Mouse (Mus musculus) G1E (cell line): ENCODE data around the gene Arhgap24. TPM values are rescaled to one million over a fixed set of nuclear protein-coding genes. Genes with fewer than 3 reads are reported as not detected.

Experiments
- ATAC-seq: 2 replicates; pipeline ENCODE4 v1.8.0; 2016; ENCODE audit warnings: mild to moderate bottlenecking; ENCODE audit not compliant: insufficient number of reproducible peaks, poor library complexity, low FRiP score, severe bottlenecking; ENCODE audit errors: extremely low read depth
- DNase-seq: peaks from one replicate; pipeline ENCODE4 v3.0.0; 2012; ENCODE audit warnings: low spot score
- H3K27me3 ChIP-seq: 2 replicates; pipeline ENCODE4 v1.6.1; 2012; ENCODE audit warnings: mild to moderate bottlenecking, low read length, inconsistent platforms; ENCODE audit not compliant: insufficient read depth
- H3K36me3 ChIP-seq: replicated peaks from 2 replicates; pipeline ENCODE3; 2012; ENCODE audit warnings: mild to moderate bottlenecking, inconsistent platforms
- H3K4me1 ChIP-seq: 2 replicates; pipeline ENCODE4 v1.6.1; 2012; ENCODE audit warnings: low read depth, low read length, inconsistent platforms, mixed read lengths; ENCODE audit not compliant: insufficient read depth
- H3K4me3 ChIP-seq: 2 replicates; pipeline ENCODE4 v1.5.1; 2012; ENCODE audit warnings: low read depth, mild to moderate bottlenecking, inconsistent platforms, low read length, moderate library complexity, mixed read lengths
- H3K9me3 ChIP-seq: replicated peaks from 2 replicates; pipeline ENCODE4 v1.6.1; 2012; ENCODE audit warnings: inconsistent platforms
- CTCF ChIP-seq: IDR thresholded peaks from 2 replicates; pipeline ENCODE4 v1.5.1; 2012; ENCODE audit warnings: low read depth, low read length, inconsistent platforms, mixed read lengths
- GATA1 ChIP-seq: IDR thresholded peaks from 2 replicates; pipeline ENCODE4 v1.6.1; 2012; ENCODE audit warnings: borderline replicate concordance, low read length, inconsistent platforms, mixed read lengths
- GATA2 ChIP-seq: IDR thresholded peaks from 2 replicates; pipeline ENCODE4 v1.6.1; 2012; ENCODE audit warnings: low read depth, low read length, inconsistent platforms, borderline replicate concordance
- POLR2AphosphoS5 ChIP-seq: IDR thresholded peaks from 2 replicates; pipeline ENCODE4 v1.6.1; 2012; ENCODE audit warnings: low read depth, low read length, inconsistent platforms; ENCODE audit not compliant: insufficient replicate concordance
- TAL1 ChIP-seq: conservative IDR thresholded peaks from 2 replicates; pipeline ENCODE4 v1.6.1; 2012; ENCODE audit warnings: low read depth, low read length, inconsistent platforms, mixed read lengths
- polyA plus RNA-seq: library from polyadenylated mRNA; stranded (reverse); fragments of >175 nt; gene quantifications from 2 replicates; pipeline ENCODE4 v1.2.3, GENCODE M21; 2012
- total RNA-seq, 2 experiments: library from RNA; stranded (forward) in 1 of 2; stranded (reverse) in 1 of 2; fragments of 200-1000 nt in 1 of 2; fragments of >200 nt in 1 of 2; fragmentation: Nextera tagmentation in 1 of 2; gene quantifications; 2 replicates each; pipeline ENCODE4 v1.2.3; 2014 to 2017

Gene Arhgap24
- total RNA-seq (2014; fragmentation: Nextera tagmentation) (not detected in 2 replicates), total RNA-seq (2017) (0.12 and 0.22 TPM in 2 replicates), polyA plus RNA-seq (not detected in 2 replicates)

DNA sequence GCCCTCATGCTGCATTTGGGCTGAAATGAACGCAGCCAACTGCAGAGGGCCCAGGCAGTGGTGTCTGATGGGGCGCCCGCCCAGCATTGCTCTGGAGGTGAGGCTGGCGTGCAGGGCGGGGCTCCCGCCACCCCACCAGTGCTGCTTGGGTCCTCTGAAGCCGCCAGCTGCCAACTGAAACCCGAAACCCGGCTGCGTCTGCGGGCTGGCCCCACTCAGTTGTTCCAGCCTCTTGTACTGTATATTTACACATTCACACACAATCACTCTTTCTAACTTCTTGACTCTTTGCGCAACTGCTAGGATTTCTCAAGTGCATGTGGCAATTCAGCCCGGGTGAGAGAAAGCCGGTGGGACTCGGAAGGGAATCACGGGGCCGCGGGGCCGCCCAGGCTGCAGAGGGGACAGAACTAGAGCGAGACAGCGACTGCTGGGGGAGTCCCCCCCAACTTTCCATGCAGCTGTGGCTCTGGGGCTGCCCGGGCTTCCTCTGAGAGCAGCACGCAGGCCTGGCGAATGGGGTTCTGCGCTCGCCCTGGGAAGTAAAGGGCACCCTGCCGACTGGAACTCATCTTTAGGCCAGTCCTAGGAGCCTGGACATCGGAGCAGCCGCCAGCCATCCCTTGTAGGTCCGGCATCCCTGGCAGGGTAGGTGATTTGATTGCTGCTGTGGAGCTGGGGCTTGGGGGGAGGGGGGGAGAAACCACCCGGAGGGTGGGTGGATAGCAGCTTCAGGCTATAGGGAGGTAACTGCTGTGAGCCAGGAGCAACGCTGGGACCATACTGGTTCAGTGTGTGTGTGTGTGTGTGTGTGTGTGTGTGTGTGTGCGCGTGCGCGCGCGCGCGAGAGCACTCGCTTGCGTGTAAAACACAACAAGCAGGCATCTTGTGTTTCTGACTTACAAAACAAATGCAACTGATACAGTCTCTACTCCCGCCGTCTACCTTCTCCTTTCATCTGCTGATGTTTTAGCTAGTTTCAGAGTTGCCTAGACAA lies at the start of gene Arhgap24:
Gene Arhgap24 (plus strand): TSS at position 177 of the 997 bp plus-strand sequence.
- DNase-seq (no peak), ATAC-seq (no peak)
- TF ChIP-seq GATA1: no peak
- TF ChIP-seq POLR2AphosphoS5: no peak
- no peak for TF ChIP-seq GATA2
- no peak for TF ChIP-seq CTCF
- no peak for TF ChIP-seq TAL1
- peaks cover 29% of the 10 kb centered on the region for H3K9me3 ChIP-seq
- H3K4me3 ChIP-seq: no peak within 1 kb of the TSS; the same call in 1 of the 2 replicates
- no peaks in the 10 kb centered on the region for H3K27me3 ChIP-seq
- no peaks in the 10 kb centered on the region for H3K36me3 ChIP-seq
- no peaks in the 10 kb centered on the region for H3K4me1 ChIP-seq

DNA sequence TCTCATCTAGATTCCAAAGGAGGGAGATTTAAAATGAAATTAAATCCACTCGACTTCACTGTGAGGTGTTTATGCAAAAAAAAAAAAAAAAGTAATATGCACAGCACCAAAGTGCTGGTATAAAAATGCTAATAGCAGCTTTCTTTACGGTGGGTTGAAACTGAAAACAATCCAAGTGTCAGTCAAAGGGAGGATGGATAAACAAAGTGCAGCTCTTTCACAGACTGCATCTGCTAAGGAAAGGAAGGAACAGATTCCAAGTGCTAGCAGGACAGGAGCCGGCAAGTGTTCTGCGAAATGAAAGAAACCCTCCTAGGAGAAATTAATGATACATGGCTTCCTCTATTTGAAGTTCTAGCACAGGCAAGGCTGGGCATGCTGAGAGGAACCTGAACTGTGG lies 47.0 kb upstream of the Arhgap24 start:
- Histone ChIP-seq H3K4me3 (no peak overlapping the region), H3K4me1 (no peaks in the 10 kb centered on the region), H3K9me3 (peaks cover 63% of the 10 kb centered on the region), H3K36me3 (no peaks in the 10 kb centered on the region), H3K27me3 (no peaks in the 10 kb centered on the region)
- no peak for ATAC-seq
- no peak for TF ChIP-seq GATA2
- TF ChIP-seq GATA1: no peak
- TF ChIP-seq CTCF: no peak
- TF ChIP-seq TAL1: no peak
- TF ChIP-seq POLR2AphosphoS5: no peak
- no peak for DNase-seq

DNA sequence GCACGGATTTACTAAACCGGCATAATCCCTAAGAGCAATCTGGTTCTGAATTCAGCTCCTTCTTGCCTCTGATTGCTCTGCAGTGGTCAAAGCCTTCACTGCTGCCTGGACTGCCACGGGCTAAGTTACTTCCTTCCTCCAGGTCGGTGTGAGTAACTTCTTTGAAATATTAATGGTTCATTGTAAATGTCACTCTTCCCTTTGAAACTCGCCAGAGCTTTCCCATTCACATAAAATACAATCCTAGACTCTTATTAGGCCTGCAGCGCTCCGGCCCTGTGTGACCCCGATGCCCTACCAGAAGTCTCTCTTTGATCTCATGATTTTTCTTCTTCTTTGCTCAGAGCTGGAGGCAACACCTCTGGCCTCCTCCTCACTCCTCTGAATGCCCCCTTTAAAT lies 44.6 kb upstream of the Arhgap24 start:
- Histone ChIP-seq H3K9me3 (peaks cover 46% of the 10 kb centered on the region), H3K4me3 (no peak overlapping the region), H3K4me1 (no peaks in the 10 kb centered on the region), H3K36me3 (no peaks in the 10 kb centered on the region), H3K27me3 (no peaks in the 10 kb centered on the region)
- DNase-seq (no peak), ATAC-seq (no peak)
- TF ChIP-seq TAL1 (no peak), GATA1 (no peak), POLR2AphosphoS5 (no peak), CTCF (no peak), GATA2 (no peak)

DNA sequence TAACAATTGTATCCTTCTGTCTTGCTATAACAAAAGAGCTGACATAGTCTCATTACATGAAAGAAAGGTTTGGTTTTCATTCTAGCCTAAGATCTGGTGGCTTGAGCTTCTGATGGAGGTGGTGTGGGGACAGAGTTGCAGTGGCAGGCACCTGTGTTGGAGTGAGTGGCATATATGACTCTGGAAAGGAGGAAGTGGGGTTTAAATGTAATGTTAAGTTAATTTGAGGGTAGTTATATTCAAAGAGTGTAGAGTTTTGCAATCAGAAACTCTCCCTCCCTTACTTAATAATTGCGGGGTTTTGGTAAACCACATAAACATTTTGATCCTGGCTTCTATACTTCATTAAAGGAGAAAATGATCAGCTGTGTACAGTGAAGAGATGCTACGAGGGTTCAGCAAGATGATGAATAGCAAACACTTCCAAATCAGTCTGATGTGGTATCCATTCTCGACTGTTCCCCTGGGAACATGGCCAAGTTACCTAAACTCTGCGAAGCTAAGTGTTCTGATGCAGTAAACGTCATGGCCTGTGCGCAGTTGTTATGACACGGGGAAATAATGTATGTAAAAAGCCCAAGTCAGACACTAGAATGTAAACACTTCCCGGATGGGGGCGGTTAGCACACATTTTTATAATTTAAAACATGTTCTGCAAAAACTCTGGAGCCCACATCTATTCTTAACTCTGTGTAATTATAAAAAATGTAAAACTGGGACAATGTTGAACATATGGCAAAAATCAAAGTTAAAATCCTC lies 41.9 kb upstream of the Arhgap24 start:
- no peaks in the 10 kb centered on the region for H3K36me3 ChIP-seq
- no peaks in the 10 kb centered on the region for H3K4me1 ChIP-seq
- DNase-seq (no peak), ATAC-seq (no peak)
- TF ChIP-seq POLR2AphosphoS5 (no peak), CTCF (no peak), TAL1 (no peak)
- H3K9me3 ChIP-seq: peaks cover 33% of the 10 kb centered on the region
- H3K4me3 ChIP-seq: no peak overlapping the region
- H3K27me3 ChIP-seq: no peaks in the 10 kb centered on the region

DNA sequence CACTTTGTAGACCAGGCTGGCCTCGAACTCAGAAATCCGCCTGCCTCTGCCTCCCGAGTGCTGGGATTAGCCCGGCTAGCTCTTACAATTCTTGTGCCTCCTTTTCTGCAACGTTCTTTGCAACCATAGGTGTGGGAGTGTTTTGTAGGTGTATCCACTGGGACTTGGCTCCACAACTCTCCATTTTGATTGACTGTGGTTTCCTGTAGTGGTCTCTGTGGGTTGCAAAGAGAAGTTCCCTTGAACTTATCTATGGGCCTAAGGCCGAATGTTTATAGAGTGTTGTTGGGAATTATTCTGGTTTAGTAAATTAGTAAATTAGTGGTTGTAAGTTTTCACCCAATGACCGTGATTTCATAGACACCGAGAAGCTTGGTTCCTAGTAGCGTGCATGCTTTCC lies 33.8 kb upstream of the Arhgap24 start:
- ATAC-seq (no peak), DNase-seq (no peak)
- no peaks in the 10 kb centered on the region for H3K27me3 ChIP-seq
- no peak for TF ChIP-seq TAL1
- TF ChIP-seq CTCF: no peak
- TF ChIP-seq POLR2AphosphoS5: no peak
- TF ChIP-seq GATA2: no peak
- no peak for TF ChIP-seq GATA1
- peaks cover 22% of the 10 kb centered on the region for H3K9me3 ChIP-seq
- H3K4me3 ChIP-seq: no peak overlapping the region
- no peaks in the 10 kb centered on the region for H3K4me1 ChIP-seq
- H3K36me3 ChIP-seq: no peaks in the 10 kb centered on the region

DNA sequence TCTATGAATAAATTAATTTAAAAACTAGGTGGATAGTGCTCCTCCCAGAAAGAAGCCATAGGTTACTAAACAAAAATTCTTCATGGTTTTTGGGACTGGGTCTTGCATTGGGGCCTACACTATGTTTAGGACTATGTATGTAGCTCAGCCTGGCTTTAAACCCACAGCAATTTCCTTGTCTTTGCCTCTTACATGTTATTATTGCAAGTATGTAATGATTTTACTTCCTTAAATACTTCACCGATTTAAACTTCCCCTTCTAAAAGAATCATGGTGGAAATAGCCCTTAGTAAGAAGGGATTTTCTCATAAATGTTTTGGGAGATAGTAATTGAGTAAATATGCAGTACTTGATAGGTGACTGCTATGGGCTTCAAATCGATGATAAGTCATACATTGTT lies 30.3 kb upstream of the Arhgap24 start:
- H3K9me3 ChIP-seq: peaks cover 36% of the 10 kb centered on the region
- H3K27me3 ChIP-seq: no peaks in the 10 kb centered on the region
- H3K36me3 ChIP-seq: no peaks in the 10 kb centered on the region
- ATAC-seq (no peak), DNase-seq (no peak)
- H3K4me3 ChIP-seq: no peak overlapping the region
- H3K4me1 ChIP-seq: no peaks in the 10 kb centered on the region
- no peak for TF ChIP-seq TAL1
- no peak for TF ChIP-seq CTCF
- no peak for TF ChIP-seq GATA2
- TF ChIP-seq GATA1: no peak
- TF ChIP-seq POLR2AphosphoS5: no peak
